Mouse (Mus musculus) embryonic facial prominence, embryonic 15.5 days (tissue): ENCODE measurements around the gene Pglyrp1. TPM values are rescaled to one million over a fixed set of nuclear protein-coding genes. Genes with fewer than 3 reads are reported as not detected.

ENCODE experiments used
- polyA plus RNA-seq: library from polyadenylated mRNA; unstranded; fragments of >200 nt; fragmentation: Nextera tagmentation; extraction: Ambion mirVana; gene quantifications from 2 replicates; pipeline ENCODE4 v1.2.1, GENCODE M21; 2015

The Pglyrp1 gene
- polyA plus RNA-seq, 1 experiment from 2014 or later: 16.3 TPM

Other genes starting within 250 kb of the Pglyrp1 start
- gene Psg21, start 214.6 kb upstream of the Pglyrp1 start, polyA plus RNA-seq: not detected in 2 replicates
- gene Psg20, start 185.1 kb upstream of the Pglyrp1 start, polyA plus RNA-seq: 0.11 TPM in 1 of 2 replicates, not detected in the other
- not detected in 2 replicates for gene Psg22, start 153.2 kb upstream of the Pglyrp1 start, polyA plus RNA-seq
- gene Psg19, start 72.8 kb upstream of the Pglyrp1 start, polyA plus RNA-seq: not detected in 2 replicates
- gene Psg17, start 49.7 kb upstream of the Pglyrp1 start, polyA plus RNA-seq: not detected in 2 replicates
- 1.0 and 1.1 TPM in 2 replicates for gene Mill2, start 31.4 kb upstream of the Pglyrp1 start, polyA plus RNA-seq
- 31.8 and 40.3 TPM in 2 replicates for gene Ccdc61, start 39.1 kb downstream of the Pglyrp1 start, polyA plus RNA-seq
- gene Nova2, start 54.6 kb downstream of the Pglyrp1 start, polyA plus RNA-seq: 0.56 and 0.60 TPM in 2 replicates
- not detected in 2 replicates for gene Nanos2, start 116.1 kb downstream of the Pglyrp1 start, polyA plus RNA-seq
- gene Mypop, start 119.9 kb downstream of the Pglyrp1 start, polyA plus RNA-seq: 5.9 and 6.3 TPM in 2 replicates
- 31.1 and 32.2 TPM in 2 replicates for gene Irf2bp1, start 132.7 kb downstream of the Pglyrp1 start, polyA plus RNA-seq
- gene Foxa3, start 152.2 kb downstream of the Pglyrp1 start, polyA plus RNA-seq: 0.58 and 1.3 TPM in 2 replicates
- gene Sympk, start 153.0 kb downstream of the Pglyrp1 start, polyA plus RNA-seq: 35.3 and 36.8 TPM in 2 replicates
- not detected in 2 replicates for gene Rsph6a, start 183.4 kb downstream of the Pglyrp1 start, polyA plus RNA-seq
- gene Dmwd, start 204.9 kb downstream of the Pglyrp1 start, polyA plus RNA-seq: 18.7 and 20.1 TPM in 2 replicates
- 42.4 and 60.4 TPM in 2 replicates for gene Dmpk, start 212.5 kb downstream of the Pglyrp1 start, polyA plus RNA-seq
- gene Six5, start 223.3 kb downstream of the Pglyrp1 start, polyA plus RNA-seq: 12.7 and 14.7 TPM in 2 replicates
- 1.9 and 2.3 TPM in 2 replicates for gene Gm4969, start 247.0 kb downstream of the Pglyrp1 start, polyA plus RNA-seq
- gene Fbxo46, start 248.5 kb downstream of the Pglyrp1 start, polyA plus RNA-seq: 14.7 and 16.3 TPM in 2 replicates